Mouse (Mus musculus): ENCODE results near the gene Fgfbp3. TPM values are rescaled to one million over a fixed set of nuclear protein-coding genes. Genes with fewer than 3 reads are reported as not detected.

The Fgfbp3 gene
- total RNA-seq, 2 experiments from 2014 or later: 6.9 to 9.0 TPM

GRCm38 (mm10) chr19:36925671-36926552 is 6.5 kb upstream of the Fgfbp3 start, which contains the start of gene Btaf1:
Gene Btaf1 (plus strand): TSS chr19:36926079.
- Histone ChIP-seq H3K4me3 (peak within 1 kb of the TSS; percentile 91), H3K27ac (peak within 1 kb of the TSS; percentile 92)
- no peak; the same call in 1 of the 2 replicates for TF ChIP-seq CTCF (conservative IDR thresholded peaks at IDR 0.05)
- DNase-seq (ENCODE audit: low spot score in 2 of 2): peak; percentile 84 to 92

- no peak for TF ChIP-seq CTCF (conservative IDR thresholded peaks at IDR 0.05)
- no peak overlapping the region for H3K4me3 ChIP-seq
- H3K27ac ChIP-seq: no peak overlapping the region
Observed at GRCm38 (mm10) chr19:36922936-36923335, 3.5 kb upstream of the Fgfbp3 start.

GRCm38 (mm10) chr19:36922015-36922414 is 2.6 kb upstream of the Fgfbp3 start:
- no peak overlapping the region for H3K27ac ChIP-seq
- peak; percentile 78 for TF ChIP-seq CTCF (conservative IDR thresholded peaks at IDR 0.05)
- DNase-seq (ENCODE audit: low spot score in 2 of 2): no peak
- H3K4me3 ChIP-seq: no peak overlapping the region

More at GRCm38 (mm10) chr19:36922936-36923335, 3.5 kb upstream of the Fgfbp3 start:
- no peak for DNase-seq (ENCODE audit: low spot score in 2 of 2)

GRCm38 (mm10) chr19:36918441-36919301 is 744 bp downstream of the Fgfbp3 start:
- peak; percentile 84 to 93 for DNase-seq (ENCODE audit: low spot score in 2 of 2)
- peak overlapping the region; percentile 93 for H3K27ac ChIP-seq
- H3K4me3 ChIP-seq: peak overlapping the region; percentile 91
- peak; percentile 69 for TF ChIP-seq CTCF (conservative IDR thresholded peaks at IDR 0.05)

GRCm38 (mm10) chr19:36916876-36917389 is 2.5 kb downstream of the Fgfbp3 start:
- Histone ChIP-seq H3K27ac (no peak overlapping the region), H3K4me3 (no peak overlapping the region)
- TF ChIP-seq CTCF (conservative IDR thresholded peaks at IDR 0.05): no peak
- no peak for DNase-seq (ENCODE audit: low spot score in 2 of 2)

- DNase-seq (ENCODE audit: low spot score in 2 of 2): no peak
- no peak overlapping the region for H3K4me3 ChIP-seq
- TF ChIP-seq CTCF (conservative IDR thresholded peaks at IDR 0.05): no peak
- H3K27ac ChIP-seq: no peak overlapping the region
Observed at GRCm38 (mm10) chr19:36916206-36916605, 3.2 kb downstream of the Fgfbp3 start.

GRCm38 (mm10) chr19:36913064-36913463 is 6.4 kb downstream of the Fgfbp3 start:
- H3K27ac ChIP-seq: no peak overlapping the region
- no peak for DNase-seq (ENCODE audit: low spot score in 2 of 2)
- no peak overlapping the region for H3K4me3 ChIP-seq
- TF ChIP-seq CTCF (conservative IDR thresholded peaks at IDR 0.05): no peak

- peak in 1 of 2 experiments; percentile 37 for DNase-seq (ENCODE audit: low spot score in 2 of 2)
- H3K27ac ChIP-seq: peak overlapping the region; percentile 76
- TF ChIP-seq CTCF (conservative IDR thresholded peaks at IDR 0.05): no peak
- no peak overlapping the region for H3K4me3 ChIP-seq
Observed at GRCm38 (mm10) chr19:36910424-36911045, 8.9 kb downstream of the Fgfbp3 start.

GRCm38 (mm10) chr19:36909676-36910292 is 9.6 kb downstream of the Fgfbp3 start:
- TF ChIP-seq CTCF (conservative IDR thresholded peaks at IDR 0.05): peak; percentile 70
- DNase-seq (ENCODE audit: low spot score in 2 of 2): peak; percentile 26 to 64
- Histone ChIP-seq H3K27ac (peak overlapping the region; percentile 76), H3K4me3 (no peak overlapping the region)

- H3K27ac ChIP-seq: no peak overlapping the region
- no peak for DNase-seq (ENCODE audit: low spot score in 2 of 2)
- no peak for TF ChIP-seq CTCF (conservative IDR thresholded peaks at IDR 0.05)
- H3K4me3 ChIP-seq: no peak overlapping the region
Observed at GRCm38 (mm10) chr19:36909150-36909549, 10.3 kb downstream of the Fgfbp3 start.

- peak; percentile 23 to 39 for DNase-seq (ENCODE audit: low spot score in 2 of 2)
- Histone ChIP-seq H3K27ac (peak overlapping the region; percentile 91), H3K4me3 (peak overlapping the region; percentile 71)
- TF ChIP-seq CTCF (conservative IDR thresholded peaks at IDR 0.05): no peak
Observed at GRCm38 (mm10) chr19:36904211-36905007, 15.0 kb downstream of the Fgfbp3 start.
